Comparison of ENCODE assay signal across 8 mouse cellular contexts in genomic region chr9:35045031-35045531, GRCm38 (mm10).
A peak's percentile ranks its signal among the peaks of the same experiment; 100 is the strongest.
DNase-seq lines count a peak whose midpoint lies in the region; ATAC-seq lines count a peak whose summit lies in the region.

No protein-coding gene starts in this region.

- DNase-seq in gastrocnemius, postnatal 10 days: peak; percentile 58
- no peak for DNase-seq in gastrocnemius, adult 8-10 months (ENCODE audit: low spot score in 2 of 2)
- DNase-seq in adrenal gland, postnatal 10 days: peak; percentile 66
- DNase-seq in testis, postnatal 14 days (ENCODE audit: low spot score): peak; percentile 84
- no peak for DNase-seq in layer of hippocampus, postnatal 10 days (ENCODE audit: low spot score in 2 of 2)

- no peaks in the 10 kb centered on the region for H3K27me3 ChIP-seq in heart, embryonic 13.5 days (replicated peaks)
- H3K27me3 ChIP-seq in liver, embryonic 15.5 days: no peaks in the 10 kb centered on the region
- no peaks in the 10 kb centered on the region for H3K27me3 ChIP-seq in hindbrain, embryonic 12.5 days

- peaks cover 61% of the 10 kb centered on the region for H3K4me1 ChIP-seq in heart, embryonic 13.5 days
- H3K4me1 ChIP-seq in liver, embryonic 15.5 days (replicated peaks): peaks cover 19% of the 10 kb centered on the region
- peaks cover 18% of the 10 kb centered on the region for H3K4me1 ChIP-seq in hindbrain, embryonic 12.5 days

- H3K27ac ChIP-seq in heart, embryonic 13.5 days (replicated peaks): peak overlapping the region; percentile 84
- H3K27ac ChIP-seq in liver, embryonic 15.5 days (replicated peaks): peak overlapping the region; percentile 9; the same call in 1 of the 2 replicates
- no peak overlapping the region for H3K27ac ChIP-seq in hindbrain, embryonic 12.5 days

- H3K9ac ChIP-seq in heart, embryonic 13.5 days: no peak overlapping the region
- H3K9ac ChIP-seq in liver, embryonic 15.5 days: no peak overlapping the region
- no peak overlapping the region for H3K9ac ChIP-seq in hindbrain, embryonic 12.5 days

- 42% methylated on average over 11 of the region's 11 CpGs for WGBS in heart, embryonic 13.5 days
- WGBS in liver, embryonic 15.5 days (ENCODE audit: insufficient replicate concordance): 76% methylated on average over 11 of the region's 11 CpGs
- 65% methylated on average over 11 of the region's 11 CpGs for WGBS in hindbrain, embryonic 12.5 days

- no peak overlapping the region for H3K4me3 ChIP-seq in heart, embryonic 13.5 days
- no peak overlapping the region for H3K4me3 ChIP-seq in liver, embryonic 15.5 days (replicated peaks)
- H3K4me3 ChIP-seq in hindbrain, embryonic 12.5 days: no peak overlapping the region

- ATAC-seq in heart, embryonic 13.5 days (ENCODE audit: extremely low read depth, insufficient number of reproducible peaks, low FRiP score, low TSS enrichment): peak; percentile 62
- peak; percentile 29; the same call in 1 of the 2 replicates for ATAC-seq in liver, embryonic 15.5 days (ENCODE audit: insufficient read depth)
- no peak for ATAC-seq in hindbrain, embryonic 12.5 days (ENCODE audit: low FRiP score)

- peak overlapping the region; percentile 27 for H3K4me2 ChIP-seq in heart, embryonic 13.5 days
- H3K4me2 ChIP-seq in liver, embryonic 15.5 days: no peak overlapping the region
- no peak overlapping the region for H3K4me2 ChIP-seq in hindbrain, embryonic 12.5 days (replicated peaks)

- H3K9me3 ChIP-seq in heart, embryonic 13.5 days: no peaks in the 10 kb centered on the region
- H3K9me3 ChIP-seq in liver, embryonic 15.5 days (replicated peaks): no peaks in the 10 kb centered on the region
- H3K9me3 ChIP-seq in hindbrain, embryonic 12.5 days (replicated peaks): no peaks in the 10 kb centered on the region

- H3K36me3 ChIP-seq in heart, embryonic 13.5 days: peaks cover 31% of the 10 kb centered on the region
- peaks cover 50% of the 10 kb centered on the region for H3K36me3 ChIP-seq in liver, embryonic 15.5 days (replicated peaks)
- peaks cover 4% of the 10 kb centered on the region; the same call in 1 of the 2 replicates for H3K36me3 ChIP-seq in hindbrain, embryonic 12.5 days

Comparison
In these comparisons a context has a peak if more than half of its experiments do, and no peak if none do; other contexts are left out.
1. DNase-seq: peak in gastrocnemius, postnatal 10 days (single experiment), adrenal gland, postnatal 10 days (single experiment) and testis, postnatal 14 days (single experiment); none in gastrocnemius, adult 8-10 months (0 of 2) and layer of hippocampus, postnatal 10 days (0 of 2).